In the genomic region with DNA sequence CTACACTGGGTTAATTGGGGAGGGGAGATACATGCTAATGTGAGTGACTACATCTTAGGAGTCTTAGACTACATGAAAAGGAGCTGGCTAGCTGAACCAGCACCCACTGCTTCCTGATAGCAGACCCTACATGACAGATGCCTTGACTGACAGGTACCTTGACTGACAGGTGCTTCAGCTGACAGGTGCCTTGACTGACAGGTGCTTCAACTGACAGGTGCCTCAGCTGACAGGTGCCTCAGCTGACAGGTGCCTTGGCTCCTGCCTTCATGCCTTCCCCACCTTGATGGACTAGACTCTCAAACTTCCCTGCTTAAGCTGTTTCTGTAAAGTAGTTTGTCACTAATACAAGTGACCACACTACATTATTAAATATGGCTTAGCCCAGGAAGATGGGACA, we compare ENCODE assay signal across 25 mouse cellular contexts.
"Had no signal": no experiment of that assay in that cellular context is flagged by ENCODE, and none has a peak within 500 bp of the region (broad histone marks: within the 10 kb centered on the region; RNA-seq: fewer than 3 reads in every experiment).

No protein-coding gene starts in this region.

- DNase-seq: heart, postnatal 10 days; heart, postnatal 14 days; heart, postnatal 36 days; heart, postnatal 4 days; kidney, adult 11 months; kidney, adult 18-20 months; kidney, adult 8-10 months; kidney, adult 9 months; kidney, postnatal 10 days; kidney, postnatal 4 days; layer of hippocampus, adult 9-11 months; layer of hippocampus, postnatal 36 days had no signal

- H3K27me3 ChIP-seq: heart, embryonic 12.5 days; heart, embryonic 13.5 days; heart, embryonic 15.5 days; hindbrain, embryonic 12.5 days; hindbrain, embryonic 13.5 days; hindbrain, embryonic 15.5 days; intestine, embryonic 15.5 days; kidney, embryonic 15.5 days had no signal

- H3K4me3 ChIP-seq: heart, embryonic 10.5 days; heart, embryonic 12.5 days; heart, embryonic 13.5 days; heart, embryonic 15.5 days; hindbrain, embryonic 10.5 days; hindbrain, embryonic 12.5 days; hindbrain, embryonic 13.5 days; hindbrain, embryonic 15.5 days; intestine, embryonic 15.5 days; kidney, embryonic 15.5 days; layer of hippocampus, adult 2 months had no signal

- H3K4me2 ChIP-seq: heart, embryonic 11.5 days; heart, embryonic 12.5 days; heart, embryonic 13.5 days; heart, embryonic 15.5 days; hindbrain, embryonic 12.5 days; hindbrain, embryonic 13.5 days; hindbrain, embryonic 14.5 days; hindbrain, embryonic 15.5 days; intestine, embryonic 15.5 days; kidney, embryonic 15.5 days had no signal

- H3K36me3 ChIP-seq: heart, embryonic 10.5 days; heart, embryonic 12.5 days; heart, embryonic 13.5 days; heart, embryonic 15.5 days; hindbrain, embryonic 10.5 days; hindbrain, embryonic 12.5 days; hindbrain, embryonic 13.5 days; hindbrain, embryonic 15.5 days; intestine, embryonic 15.5 days; kidney, embryonic 15.5 days had no signal
